Mouse (Mus musculus) stomach, postnatal 0 days (tissue): Measurements from ENCODE around the gene Olfr481.

Experiments used
- CTCF ChIP-seq: IDR thresholded peaks from 2 replicates; pipeline ENCODE4 v1.5.1; 2016; ENCODE audit warnings: antibody characterized with exemption, low read depth, mild to moderate bottlenecking, moderate library complexity
- EP300 ChIP-seq: optimal IDR thresholded peaks from 2 replicates; pipeline ENCODE3; 2016; ENCODE audit warnings: antibody characterized with exemption

DNA sequence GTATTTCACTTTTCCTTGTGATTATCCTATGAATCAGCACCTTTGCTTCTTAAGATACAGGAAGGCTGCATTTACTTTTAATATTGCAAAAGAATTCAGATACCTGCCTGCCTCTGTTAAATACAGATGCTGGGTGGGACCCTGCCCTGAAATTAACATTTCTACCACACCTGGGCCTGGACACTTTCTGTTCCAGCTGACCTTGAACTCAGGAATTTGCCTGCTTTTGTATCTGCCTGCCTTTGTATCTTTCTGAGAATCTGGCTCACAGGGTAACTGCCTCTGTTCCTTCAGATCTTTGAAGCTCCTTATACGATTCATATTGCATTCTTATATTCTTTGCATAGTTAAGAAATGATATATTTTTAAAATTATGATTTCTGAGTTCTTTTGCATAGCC lies 41.8 kb downstream of the Olfr481 start:
- TF ChIP-seq EP300 (no peak), CTCF (no peak)
